Mouse (Mus musculus) thymus, adult 2 months (tissue): ENCODE measurements around the gene Htt.

ENCODE experiments used
- CTCF ChIP-seq: fragments of 200-500 bp; IDR thresholded peaks from 2 replicates; pipeline ENCODE4 v1.5.1; 2012; ENCODE audit warnings: mild to moderate bottlenecking, control low read depth, low read length, moderate library complexity, borderline replicate concordance; ENCODE audit not compliant: control insufficient read depth, poor library complexity, insufficient read depth; ENCODE audit errors: extremely low read depth
- POLR2A ChIP-seq: fragments of 200-500 bp; IDR thresholded peaks from 2 replicates; pipeline ENCODE4 v1.6.1; 2012; ENCODE audit warnings: mild to moderate bottlenecking, low read length, control low read depth, moderate library complexity; ENCODE audit not compliant: control insufficient read depth, poor library complexity, insufficient read depth; ENCODE audit errors: extremely low read depth

GRCm38 (mm10) chr5:34949769-34950211, 188.2 kb downstream of the Htt start:
- TF ChIP-seq POLR2A (no peak), CTCF (no peak)
